Mouse (Mus musculus) heart, embryonic 14.5 days (tissue): Measurements from ENCODE around the gene Uba6. TPM values are rescaled to one million over a fixed set of nuclear protein-coding genes. Genes with fewer than 3 reads are reported as not detected.

Source experiments
- polyA plus RNA-seq: library from polyadenylated mRNA; unstranded; fragments of >200 nt; fragmentation: Nextera tagmentation; extraction: Ambion mirVana; gene quantifications from 2 replicates; pipeline ENCODE4 v1.2.1, GENCODE M21; 2014

The Uba6 gene
- polyA plus RNA-seq, 1 experiment from 2014 or later = 11.6 TPM

Other genes with a start within 250 kb of the Uba6 start
- 22.1 and 23.5 TPM in 2 replicates for gene Cenpc1, start 107.2 kb downstream of the Uba6 start, polyA plus RNA-seq
- 0.12 and 0.23 TPM in 2 replicates for gene Stap1, start 101.1 kb downstream of the Uba6 start, polyA plus RNA-seq
- gene Gnrhr, start 25.1 kb upstream of the Uba6 start, polyA plus RNA-seq = not detected in 2 replicates
- gene Tmprss11c, start 116.5 kb upstream of the Uba6 start, polyA plus RNA-seq = not detected in 2 replicates
- gene Tmprss11d, start 200.6 kb upstream of the Uba6 start, polyA plus RNA-seq = not detected in 2 replicates